Mouse (Mus musculus) c-Kit-negative CD71-positive TER-119-positive erythroid progenitor cells, embryonic 14.5 days (primary cell): ENCODE results near the gene Btrc.

Experiments used
- DNase-seq: peaks from one replicate; pipeline ENCODE4 v3.0.0-alpha.2; 2013; ENCODE audit warnings: low read depth, low spot score

Gene Btrc

GRCm38 (mm10) chr19:45428146-45428545, 64.6 kb downstream of the Btrc start:
- no peak for DNase-seq

- DNase-seq, result no peak
Measured at GRCm38 (mm10) chr19:45430971-45431633, 67.6 kb downstream of the Btrc start.

GRCm38 (mm10) chr19:45432351-45432750, 68.8 kb downstream of the Btrc start:
- no peak for DNase-seq

GRCm38 (mm10) chr19:45436019-45436418, 72.5 kb downstream of the Btrc start:
- DNase-seq, result peak; percentile 71

GRCm38 (mm10) chr19:45437175-45437574, 73.6 kb downstream of the Btrc start:
- no peak for DNase-seq

- DNase-seq, result no peak
Measured at GRCm38 (mm10) chr19:45438191-45438590, 74.7 kb downstream of the Btrc start.

- DNase-seq, result no peak
Measured at GRCm38 (mm10) chr19:45438928-45439846, 75.7 kb downstream of the Btrc start.

- DNase-seq, result no peak
Measured at GRCm38 (mm10) chr19:45440554-45441175, 77.1 kb downstream of the Btrc start.

GRCm38 (mm10) chr19:45441717-45442116, 78.2 kb downstream of the Btrc start:
- no peak for DNase-seq

- DNase-seq, result peak; percentile 79
Measured at GRCm38 (mm10) chr19:45445253-45445933, 81.9 kb downstream of the Btrc start.

GRCm38 (mm10) chr19:45446631-45447030, 83.1 kb downstream of the Btrc start:
- DNase-seq, result no peak

- no peak for DNase-seq
Measured at GRCm38 (mm10) chr19:45447222-45447621, 83.7 kb downstream of the Btrc start.

- no peak for DNase-seq
Measured at GRCm38 (mm10) chr19:45447886-45448285, 84.4 kb downstream of the Btrc start.

GRCm38 (mm10) chr19:45454391-45454790, 90.9 kb downstream of the Btrc start:
- no peak for DNase-seq

GRCm38 (mm10) chr19:45456896-45457295, 93.4 kb downstream of the Btrc start:
- no peak for DNase-seq

- no peak for DNase-seq
Measured at GRCm38 (mm10) chr19:45458702-45459101, 95.2 kb downstream of the Btrc start.

- no peak for DNase-seq
Measured at GRCm38 (mm10) chr19:45459931-45460665, 96.6 kb downstream of the Btrc start.

- no peak for DNase-seq
Measured at GRCm38 (mm10) chr19:45460749-45461736, 97.5 kb downstream of the Btrc start.

GRCm38 (mm10) chr19:45469760-45470159, 106.2 kb downstream of the Btrc start:
- no peak for DNase-seq
